Mouse (Mus musculus) heart, adult 2 months (tissue): ENCODE data around the gene Rabep2.

Experiments used
- CTCF ChIP-seq: fragments of 200-600 bp; IDR thresholded peaks from 2 replicates; pipeline ENCODE4 v1.8.1; 2022; ENCODE audit warnings: antibody characterized with exemption, mild to moderate bottlenecking, moderate library complexity
- POLR2A ChIP-seq: fragments of 200-500 bp; IDR thresholded peaks from 2 replicates; pipeline ENCODE4 v1.6.1; 2011; ENCODE audit warnings: mild to moderate bottlenecking, low read depth, low read length, control low read depth; ENCODE audit not compliant: insufficient read depth

DNA sequence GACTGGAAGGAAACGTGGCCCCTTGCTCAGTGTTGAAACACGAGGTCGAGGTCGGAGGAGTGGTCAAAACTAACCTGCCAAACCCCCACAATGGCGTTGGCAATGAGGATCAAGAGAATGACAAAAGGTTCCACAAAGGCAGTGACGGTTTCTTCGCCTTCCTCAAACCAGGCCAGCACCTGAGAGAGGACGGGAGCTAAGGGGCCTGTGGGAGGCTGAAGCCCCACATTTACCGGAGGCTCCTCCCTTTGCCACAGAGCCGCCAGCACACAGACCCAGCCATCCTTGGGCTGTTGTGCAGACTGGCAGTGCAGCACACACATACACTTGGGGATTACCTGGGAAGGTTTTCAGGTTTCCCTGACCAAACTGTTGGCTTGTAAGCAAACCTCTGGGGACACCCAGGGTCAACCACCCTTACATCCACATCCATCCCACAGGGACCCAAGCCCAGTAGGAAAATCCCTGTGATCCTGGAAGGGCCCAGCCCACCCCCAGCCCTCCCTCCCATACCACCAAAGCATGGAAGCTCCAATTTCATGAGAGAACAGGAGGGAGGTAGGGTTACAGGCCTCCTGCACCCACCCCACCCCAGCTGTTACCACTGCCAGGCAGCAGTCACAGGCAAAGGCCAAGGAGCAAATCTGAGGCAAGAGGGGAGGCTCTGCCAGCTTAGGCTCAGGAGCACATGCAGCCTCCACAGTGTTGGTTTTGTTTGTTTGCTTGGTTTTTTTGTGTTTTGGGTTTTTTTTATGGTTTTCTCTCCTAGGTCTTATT, 32.3 kb downstream of the Rabep2 start:
- TF ChIP-seq CTCF, result no peak
- TF ChIP-seq POLR2A, result no peak
